Mouse (Mus musculus) limb, embryonic 10.5 days (tissue): ENCODE measurements at regions not wholly inside any gene's neighbourhood (a gene's known extent, or its start where the extent isn't known, plus 50 kb on each side); places are given as distances from the start of the nearest gene placed in this dataset.

Source experiments
- DNase-seq: peaks from one replicate; pipeline ENCODE4 v3.0.0-alpha.2; 2017; ENCODE audit warnings: low spot score
- H3K27ac ChIP-seq: fragments of 300-500 bp; sonication (generic); 2 replicates; pipeline ENCODE4 v1.5.1; 2016; ENCODE audit warnings: mild to moderate bottlenecking
- H3K27me3 ChIP-seq: fragments of 300-500 bp; sonication (generic); 2 replicates; pipeline ENCODE4 v1.6.1; 2016; ENCODE audit warnings: low read depth, mild to moderate bottlenecking; ENCODE audit not compliant: poor library complexity, severe bottlenecking
- H3K36me3 ChIP-seq: fragments of 300-500 bp; sonication (generic); 2 replicates; pipeline ENCODE4 v1.6.1; 2016; ENCODE audit warnings: mild to moderate bottlenecking, moderate library complexity
- H3K4me1 ChIP-seq: fragments of 300-500 bp; sonication (generic); 2 replicates; pipeline ENCODE4 v1.6.1; 2016
- H3K4me3 ChIP-seq: fragments of 300-500 bp; sonication (generic); 2 replicates; pipeline ENCODE4 v1.5.1; 2016; ENCODE audit warnings: mild to moderate bottlenecking, moderate library complexity
- H3K9me3 ChIP-seq: fragments of 300-500 bp; sonication (generic); replicated peaks from 2 replicates; pipeline ENCODE4 v1.6.1; 2016; ENCODE audit warnings: mild to moderate bottlenecking
- WGBS: fragments of 180-500 bp; shearing (Covaris S2); methylation state at CpG from one replicate; pipeline ENCODE4 v1.1.7; 2016; 5-methylcytosine and 5-hydroxymethylcytosine counted together

- H3K4me3 ChIP-seq = no peak overlapping the region
- 81% methylated on average over 12 of the region's 15 CpGs for WGBS
- peaks cover 6% of the 10 kb centered on the region; the same call in 1 of the 2 replicates for H3K9me3 ChIP-seq
- H3K27me3 ChIP-seq = no peaks in the 10 kb centered on the region
- no peak for DNase-seq
- no peak overlapping the region for H3K27ac ChIP-seq
- no peaks in the 10 kb centered on the region for H3K4me1 ChIP-seq
- H3K36me3 ChIP-seq = no peaks in the 10 kb centered on the region
Observed at GRCm38 (mm10) chr13:16100253-16100652, 88.6 kb downstream of the Inhba start.

- Histone ChIP-seq H3K27ac (no peak overlapping the region), H3K27me3 (no peaks in the 10 kb centered on the region), H3K4me1 (no peaks in the 10 kb centered on the region), H3K9me3 (no peaks in the 10 kb centered on the region), H3K36me3 (no peaks in the 10 kb centered on the region), H3K4me3 (no peak overlapping the region)
- WGBS = 52% methylated on average over 2 of the region's 2 CpGs
- DNase-seq = no peak
Observed at GRCm38 (mm10) chr13:16114837-16115236, 103.2 kb downstream of the Inhba start.

- H3K4me1 ChIP-seq = no peaks in the 10 kb centered on the region
- H3K9me3 ChIP-seq = no peaks in the 10 kb centered on the region
- no peak overlapping the region for H3K27ac ChIP-seq
- H3K36me3 ChIP-seq = no peaks in the 10 kb centered on the region
- no peak for DNase-seq
- no peak overlapping the region for H3K4me3 ChIP-seq
- no peaks in the 10 kb centered on the region for H3K27me3 ChIP-seq
Observed at GRCm38 (mm10) chr13:16146686-16147085, 135.0 kb downstream of the Inhba start.

GRCm38 (mm10) chr13:16154926-16155325 lies 143.3 kb downstream of the Inhba start:
- WGBS = 94% methylated on average over 1 of the region's 1 CpGs
- Histone ChIP-seq H3K4me1 (no peaks in the 10 kb centered on the region), H3K9me3 (no peaks in the 10 kb centered on the region), H3K4me3 (no peak overlapping the region), H3K27ac (no peak overlapping the region), H3K36me3 (no peaks in the 10 kb centered on the region), H3K27me3 (no peaks in the 10 kb centered on the region)
- DNase-seq = no peak

- Histone ChIP-seq H3K4me1 (no peaks in the 10 kb centered on the region), H3K27me3 (no peaks in the 10 kb centered on the region), H3K4me3 (no peak overlapping the region), H3K27ac (no peak overlapping the region), H3K36me3 (no peaks in the 10 kb centered on the region), H3K9me3 (no peaks in the 10 kb centered on the region)
- 79% methylated on average over 5 of the region's 5 CpGs for WGBS
- no peak for DNase-seq
Observed at GRCm38 (mm10) chr13:16165204-16165894, 153.7 kb downstream of the Inhba start.

GRCm38 (mm10) chr13:16196692-16197091 lies 185.0 kb downstream of the Inhba start:
- Histone ChIP-seq H3K4me3 (no peak overlapping the region), H3K36me3 (no peaks in the 10 kb centered on the region), H3K9me3 (no peaks in the 10 kb centered on the region), H3K27ac (no peak overlapping the region), H3K27me3 (no peaks in the 10 kb centered on the region), H3K4me1 (no peaks in the 10 kb centered on the region)
- WGBS = 93% methylated on average over 1 of the region's 1 CpGs
- no peak for DNase-seq

GRCm38 (mm10) chr13:16200046-16200445 lies 188.4 kb downstream of the Inhba start:
- WGBS = 93% methylated on average over 1 of the region's 1 CpGs
- no peaks in the 10 kb centered on the region for H3K9me3 ChIP-seq
- no peak for DNase-seq
- H3K4me3 ChIP-seq = no peak overlapping the region
- H3K36me3 ChIP-seq = no peaks in the 10 kb centered on the region
- H3K27ac ChIP-seq = no peak overlapping the region
- H3K27me3 ChIP-seq = no peaks in the 10 kb centered on the region
- H3K4me1 ChIP-seq = peaks cover 11% of the 10 kb centered on the region

- no peaks in the 10 kb centered on the region for H3K9me3 ChIP-seq
- H3K27me3 ChIP-seq = no peaks in the 10 kb centered on the region
- no peak overlapping the region for H3K4me3 ChIP-seq
- H3K36me3 ChIP-seq = no peaks in the 10 kb centered on the region
- no peak for DNase-seq
- H3K27ac ChIP-seq = peak overlapping the region; percentile 58; the same call in 1 of the 2 replicates
- peaks cover 11% of the 10 kb centered on the region for H3K4me1 ChIP-seq
- WGBS = 75% methylated on average over 3 of the region's 3 CpGs
Observed at GRCm38 (mm10) chr13:16203147-16203546, 191.5 kb downstream of the Inhba start.

GRCm38 (mm10) chr13:16204097-16204496 lies 192.4 kb downstream of the Inhba start:
- H3K27ac ChIP-seq = no peak overlapping the region
- peaks cover 11% of the 10 kb centered on the region for H3K4me1 ChIP-seq
- H3K27me3 ChIP-seq = no peaks in the 10 kb centered on the region
- H3K9me3 ChIP-seq = no peaks in the 10 kb centered on the region
- H3K4me3 ChIP-seq = no peak overlapping the region
- no peaks in the 10 kb centered on the region for H3K36me3 ChIP-seq
- 94% methylated on average over 5 of the region's 5 CpGs for WGBS
- DNase-seq = no peak

GRCm38 (mm10) chr13:16211482-16211881 lies 199.8 kb downstream of the Inhba start:
- WGBS = 79% methylated on average over 2 of the region's 2 CpGs

GRCm38 (mm10) chr13:16219877-16220276 lies 208.2 kb downstream of the Inhba start:
- Histone ChIP-seq H3K27me3 (no peaks in the 10 kb centered on the region), H3K27ac (no peak overlapping the region), H3K4me1 (no peaks in the 10 kb centered on the region), H3K36me3 (no peaks in the 10 kb centered on the region), H3K9me3 (no peaks in the 10 kb centered on the region), H3K4me3 (no peak overlapping the region)
- DNase-seq = no peak

More at GRCm38 (mm10) chr13:16211482-16211881, 199.8 kb downstream of the Inhba start:
- Histone ChIP-seq H3K27me3 (no peaks in the 10 kb centered on the region), H3K9me3 (no peaks in the 10 kb centered on the region), H3K27ac (no peak overlapping the region), H3K36me3 (no peaks in the 10 kb centered on the region), H3K4me3 (no peak overlapping the region), H3K4me1 (no peaks in the 10 kb centered on the region)
- no peak for DNase-seq

GRCm38 (mm10) chr13:16222942-16223600 lies 211.4 kb downstream of the Inhba start:
- WGBS = 84% methylated on average over 5 of the region's 5 CpGs

GRCm38 (mm10) chr13:16261145-16261544 lies 249.5 kb downstream of the Inhba start:
- Histone ChIP-seq H3K4me3 (no peak overlapping the region), H3K27me3 (no peaks in the 10 kb centered on the region), H3K9me3 (no peaks in the 10 kb centered on the region), H3K4me1 (no peaks in the 10 kb centered on the region), H3K27ac (no peak overlapping the region), H3K36me3 (no peaks in the 10 kb centered on the region)
- DNase-seq = no peak
- WGBS = 84% methylated on average over 3 of the region's 3 CpGs

More at GRCm38 (mm10) chr13:16222942-16223600, 211.4 kb downstream of the Inhba start:
- Histone ChIP-seq H3K27me3 (no peaks in the 10 kb centered on the region), H3K36me3 (no peaks in the 10 kb centered on the region), H3K9me3 (no peaks in the 10 kb centered on the region), H3K27ac (no peak overlapping the region), H3K4me1 (no peaks in the 10 kb centered on the region), H3K4me3 (no peak overlapping the region)
- DNase-seq = no peak
